Mouse (Mus musculus): ENCODE measurements around the gene Scg3.

- TF ChIP-seq POLR2A (IDR thresholded peaks at IDR 0.05; ENCODE audit: low read depth, low read length) (peak; percentile 73), ZNF384 (IDR thresholded peaks at IDR 0.05; ENCODE audit: low read depth, low read length) (no peak), ETS1 (conservative IDR thresholded peaks at IDR 0.05; ENCODE audit: low read depth, low read length) (no peak), CTCF (conservative IDR thresholded peaks at IDR 0.05 in 1 of 2, IDR thresholded peaks at IDR 0.05 in 1 of 2; ENCODE audit: low read depth in 2 of 2, low read length in 2 of 2) (no peak), HCFC1 (IDR thresholded peaks at IDR 0.05; ENCODE audit: low read depth, low read length) (no peak), MXI1 (IDR thresholded peaks at IDR 0.05; ENCODE audit: low read depth, low read length) (peak; percentile 70), EP300 (IDR thresholded peaks at IDR 0.05; ENCODE audit: low read length) (no peak), POLR2AphosphoS2 (IDR thresholded peaks at IDR 0.05; ENCODE audit: low read depth, low read length) (no peak), UBTF (IDR thresholded peaks at IDR 0.05; ENCODE audit: low read depth, low read length) (peak; percentile 95; the same call in 1 of the 2 replicates)
Observed at GRCm38 (mm10) chr9:75625556-75626307, 58.1 kb downstream of the Scg3 start, which contains the start of gene Lysmd2.

Measured in CH12.LX (cell line).